Mouse (Mus musculus): ENCODE results near the gene Wdr3.

DNA sequence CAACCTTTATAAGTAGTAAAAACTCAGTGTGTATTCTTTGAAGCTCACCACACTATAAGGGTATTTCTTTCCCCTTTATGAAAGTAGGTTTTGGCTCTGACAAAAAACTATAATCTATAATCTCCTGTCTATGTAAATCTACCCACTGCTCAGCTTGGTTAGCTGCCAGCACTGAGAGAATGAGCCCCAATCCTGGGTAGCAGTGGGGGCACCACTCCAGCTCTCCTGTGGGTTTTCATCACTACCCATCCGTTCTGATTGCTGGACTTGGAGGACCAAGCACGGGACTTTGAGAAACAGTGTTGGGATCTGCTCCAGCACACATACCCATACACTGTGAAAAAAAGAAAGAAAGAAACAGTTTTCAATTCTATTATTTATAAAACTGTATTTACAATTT lies 40.2 kb downstream of the Wdr3 start:
- TF ChIP-seq CTCF (IDR thresholded peaks at IDR 0.05) (no peak), EP300 (IDR thresholded peaks at IDR 0.05; ENCODE audit: insufficient read depth, low read depth, low read length) (no peak), POLR2A (IDR thresholded peaks at IDR 0.05; ENCODE audit: insufficient read depth, low read depth, low read length) (no peak)
